Mouse (Mus musculus) G1E-ER4 (cell line): ENCODE measurements around the gene Pik3cd. TPM values are rescaled to one million over a fixed set of nuclear protein-coding genes. Genes with fewer than 3 reads are reported as not detected.

ENCODE experiments used
- GATA1 ChIP-seq: IDR thresholded peaks from one replicate; pipeline ENCODE4 v1.8.0; 2012; ENCODE audit warnings: low read length, inconsistent platforms
- polyA plus RNA-seq: library from polyadenylated mRNA; stranded (reverse); fragments of >175 nt; gene quantifications from 2 replicates; pipeline ENCODE4 v1.2.3, GENCODE M21; 2012

The Pik3cd gene
- polyA plus RNA-seq, 1 experiment, result 22.4 TPM

GRCm38 (mm10) chr4:149705298-149705697 is 2.9 kb upstream of the Pik3cd start:
- no peak for TF ChIP-seq GATA1

DNA sequence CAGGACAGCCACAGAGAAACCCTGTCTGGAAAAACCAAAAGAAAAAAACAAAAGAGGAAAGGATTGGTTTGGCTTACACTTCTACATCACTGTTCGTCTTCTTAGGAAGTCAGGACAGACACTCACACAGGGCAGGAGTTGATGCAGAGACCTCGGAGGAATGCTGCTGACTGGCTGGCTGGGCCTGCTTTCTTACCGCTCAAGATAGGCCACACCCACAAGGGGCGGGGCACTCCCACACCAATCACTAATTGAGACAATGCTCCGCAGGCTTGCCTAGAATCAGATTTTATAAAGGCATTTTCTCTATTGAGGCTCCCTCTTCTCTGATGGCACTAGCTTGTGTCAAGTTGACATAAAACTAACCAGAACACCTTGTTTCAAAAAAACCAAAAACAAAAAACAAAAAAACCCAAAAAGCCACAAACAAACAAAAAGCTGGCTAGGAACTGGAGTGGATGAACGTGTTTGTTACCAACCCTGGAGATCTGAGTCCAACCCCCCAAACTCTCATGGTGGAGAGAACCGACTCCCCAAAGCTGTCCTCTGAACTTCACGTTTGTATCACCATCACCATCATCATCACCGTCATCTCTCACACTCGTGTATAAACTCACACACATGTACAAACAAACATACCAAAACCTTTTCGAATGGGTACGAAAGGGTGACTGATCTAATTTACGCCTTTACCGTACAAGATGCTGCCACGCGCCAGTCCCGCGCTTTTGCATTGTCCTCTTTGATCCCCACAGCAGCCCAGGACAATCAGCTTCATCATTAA is 753 bp downstream of the Pik3cd start:
- TF ChIP-seq GATA1, result no peak

DNA sequence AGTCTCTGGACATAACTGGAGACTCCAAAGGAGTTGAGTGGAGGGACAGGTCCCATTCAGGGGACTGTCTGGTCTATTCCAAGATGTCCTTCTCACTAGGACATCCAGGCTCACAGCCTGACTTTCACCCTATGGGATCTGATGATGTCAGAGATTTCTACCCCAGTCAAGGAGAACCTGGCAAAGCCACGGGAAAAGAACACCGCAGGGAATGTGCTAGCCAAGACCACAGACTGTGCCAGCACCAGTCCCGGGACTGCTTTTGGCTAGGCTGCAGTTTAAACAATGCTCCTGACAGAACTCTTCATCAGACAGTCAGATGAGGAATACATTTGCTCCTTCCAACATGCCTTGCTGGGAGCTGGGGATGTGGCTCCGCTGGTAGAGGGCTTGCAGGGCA is 2.4 kb downstream of the Pik3cd start:
- TF ChIP-seq GATA1, result no peak

DNA sequence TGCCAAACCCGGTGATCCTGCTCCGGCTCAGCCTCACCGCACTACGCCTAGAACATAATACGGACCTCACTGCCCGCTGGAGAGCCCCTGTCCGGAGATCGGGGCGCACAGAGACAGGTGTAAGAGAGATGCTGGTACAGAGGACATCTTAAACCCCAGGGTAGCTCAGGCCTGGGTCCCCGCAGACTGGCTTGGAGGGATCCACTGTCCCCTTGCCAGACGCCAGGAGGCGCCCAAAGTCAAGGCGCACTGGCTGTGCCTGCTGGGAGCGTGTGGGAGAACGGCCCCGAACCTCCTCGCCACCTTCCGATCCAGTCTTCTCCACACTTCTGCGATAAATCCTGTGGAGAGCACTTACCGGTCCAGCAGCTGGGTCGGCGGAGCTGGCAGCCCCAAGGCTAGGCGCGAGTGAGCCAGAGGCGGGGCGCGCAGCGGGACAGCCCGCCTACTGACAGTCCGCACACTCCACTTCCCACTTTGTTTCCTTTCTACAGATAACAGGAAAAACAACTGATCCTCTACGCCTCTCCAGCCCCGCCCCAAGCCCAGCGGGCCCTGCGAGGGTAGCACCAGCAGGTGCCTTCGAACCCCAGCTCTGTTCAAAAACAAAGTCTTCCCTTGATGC is 4.1 kb downstream of the Pik3cd start:
- no peak for TF ChIP-seq GATA1

DNA sequence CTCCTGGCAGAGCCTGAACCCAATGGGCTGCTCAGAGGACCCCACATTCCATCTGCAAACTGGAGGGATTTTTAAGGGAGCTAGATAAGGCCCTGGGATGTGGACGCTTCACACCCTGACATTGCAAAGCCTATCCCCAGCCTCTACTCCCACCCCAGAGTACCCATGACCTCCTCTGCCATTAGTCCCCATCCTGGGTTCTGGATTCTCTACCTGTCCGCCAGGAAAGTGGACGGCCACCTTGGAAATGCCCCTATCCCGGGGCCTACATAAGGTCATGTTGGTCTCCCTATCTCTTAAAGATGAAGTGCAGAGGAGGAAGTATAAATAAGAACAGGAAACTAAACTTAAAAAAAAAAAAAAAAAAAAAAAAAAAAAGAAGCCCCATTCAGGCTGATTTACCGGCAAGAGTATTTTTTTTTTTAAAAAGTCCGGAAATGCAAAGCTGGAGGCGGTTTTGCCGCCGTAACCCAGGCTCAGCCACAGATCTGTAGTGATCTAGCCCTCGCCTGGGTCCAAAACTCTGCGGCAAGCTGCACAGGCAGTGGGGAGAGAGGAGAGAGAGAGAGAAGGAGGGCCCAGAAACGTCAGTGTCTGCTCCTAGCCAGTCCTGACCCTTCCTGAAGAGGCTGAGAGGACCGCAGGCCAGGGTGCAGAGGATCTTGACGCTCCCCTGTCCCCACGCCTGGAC is 4.7 kb downstream of the Pik3cd start:
- TF ChIP-seq GATA1, result no peak

DNA sequence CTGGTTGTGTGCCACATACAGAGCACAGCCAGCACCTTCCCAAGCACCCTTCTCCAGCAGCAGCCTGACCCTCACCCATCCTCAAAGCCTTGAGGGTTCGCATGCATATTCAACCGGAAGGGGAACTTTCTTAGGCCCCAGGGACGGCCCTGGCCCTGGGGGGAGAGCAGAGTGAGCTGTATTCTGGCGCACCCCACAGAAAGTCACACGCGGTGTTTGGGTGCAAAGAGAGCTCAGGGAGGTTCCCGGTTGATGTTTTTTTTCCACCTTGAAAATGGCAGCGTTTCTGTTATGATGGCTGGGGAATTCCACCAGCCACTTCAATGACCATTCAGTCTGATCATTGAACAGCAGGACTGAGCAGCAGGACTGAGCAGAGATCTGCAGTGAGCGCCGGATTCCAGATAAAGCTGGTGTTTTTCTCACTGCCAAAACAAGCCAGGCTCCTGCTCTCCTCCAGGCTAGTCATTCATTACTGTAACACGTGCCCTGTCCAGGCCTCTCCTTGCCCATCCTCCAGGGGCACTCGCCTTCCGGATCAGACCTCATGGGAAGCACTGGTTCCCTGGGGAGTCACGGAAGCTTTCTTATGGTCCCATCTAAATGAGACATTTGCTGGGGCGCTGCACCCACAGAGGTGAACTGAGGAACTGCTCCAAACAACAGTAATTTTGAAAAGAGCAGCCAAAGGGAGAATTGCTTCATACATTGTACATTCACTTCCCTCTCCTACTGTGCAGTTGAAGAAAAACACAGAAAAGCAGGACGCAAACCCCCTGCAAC is 6.0 kb downstream of the Pik3cd start:
- no peak for TF ChIP-seq GATA1

DNA sequence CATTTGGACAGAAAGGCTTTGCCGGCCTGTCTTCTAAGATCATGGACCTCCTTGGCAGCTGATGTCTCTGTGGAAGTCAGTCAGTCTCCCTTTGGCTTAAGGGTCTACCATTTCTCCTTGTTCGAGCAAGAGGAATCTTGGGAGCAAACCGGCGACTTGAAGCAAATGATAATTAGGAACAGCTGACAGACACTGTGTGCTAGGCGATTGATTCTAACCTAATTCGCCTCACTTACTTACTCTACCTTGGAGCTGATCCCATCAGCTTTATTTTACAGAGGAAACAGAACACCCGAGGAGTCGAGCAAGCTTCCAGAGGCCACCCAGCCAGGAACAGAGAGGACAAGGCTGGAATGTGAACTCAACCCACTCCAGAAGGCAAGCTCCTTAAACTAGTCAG is 11.0 kb downstream of the Pik3cd start:
- TF ChIP-seq GATA1, result no peak

- TF ChIP-seq GATA1, result no peak
Observed at GRCm38 (mm10) chr4:149690828-149691280, 11.5 kb downstream of the Pik3cd start.

- no peak for TF ChIP-seq GATA1
Observed at GRCm38 (mm10) chr4:149689822-149690700, 12.3 kb downstream of the Pik3cd start.

GRCm38 (mm10) chr4:149688861-149689260 is 13.5 kb downstream of the Pik3cd start:
- TF ChIP-seq GATA1, result no peak

GRCm38 (mm10) chr4:149684841-149685623 is 17.3 kb downstream of the Pik3cd start:
- no peak for TF ChIP-seq GATA1

- TF ChIP-seq GATA1, result no peak
Observed at GRCm38 (mm10) chr4:149683875-149684274, 18.5 kb downstream of the Pik3cd start.

GRCm38 (mm10) chr4:149679056-149679770 is 23.2 kb downstream of the Pik3cd start:
- TF ChIP-seq GATA1, result no peak
